Mouse (Mus musculus) CH12.LX (cell line): ENCODE data around the gene Luc7l.

Experiments used
- E2F4 ChIP-seq: IDR thresholded peaks from 2 replicates; pipeline ENCODE4 v1.6.1; 2011; ENCODE audit warnings: low read depth, low read length, improper control_type of control experiment; ENCODE audit not compliant: insufficient replicate concordance
- EP300 ChIP-seq: IDR thresholded peaks from 2 replicates; pipeline ENCODE4 v1.6.1; 2011; ENCODE audit warnings: low read length, improper control_type of control experiment

DNA sequence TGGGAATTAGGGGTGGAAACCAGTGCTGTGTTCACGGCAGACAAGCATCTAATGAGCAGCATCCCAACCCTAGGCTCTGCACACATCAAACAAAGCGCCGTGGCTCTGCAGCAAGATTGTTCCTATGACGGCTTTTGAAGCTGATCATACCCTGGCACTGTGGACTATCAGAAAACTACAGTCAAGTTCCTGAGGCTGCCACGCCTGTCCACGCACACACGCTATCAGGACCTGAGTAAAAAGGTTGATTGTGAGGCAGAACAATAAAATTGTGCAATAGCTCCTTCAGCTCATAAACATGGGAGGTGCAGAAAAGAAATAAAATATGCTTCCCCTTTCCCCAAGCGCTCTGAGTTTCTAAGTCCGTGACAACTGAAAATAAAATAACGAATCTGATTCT, 15.0 kb upstream of the Luc7l start:
- TF ChIP-seq E2F4 (no peak), EP300 (no peak)
